Mouse (Mus musculus) liver, embryonic 14.5 days (tissue): ENCODE measurements around the gene Eml2. TPM values are rescaled to one million over a fixed set of nuclear protein-coding genes. Genes with fewer than 3 reads are reported as not detected.

ENCODE experiments used
- ATAC-seq: fragments of 200-750 bp; cut with Nextera tagmentation; 2 replicates; pipeline ENCODE4 v1.8.0; 2017; ENCODE audit warnings: moderate number of reproducible peaks, mild to moderate bottlenecking, moderate library complexity; ENCODE audit not compliant: insufficient read depth
- DNase-seq, 3 experiments: peaks; one replicate each; pipeline ENCODE4 v3.0.0-alpha.2; 2012 to 2013; ENCODE audit warnings: low read depth in 3 of 3, low spot score in 3 of 3
- H3K27ac ChIP-seq: fragments of 300-500 bp; sonication (generic); 2 replicates; pipeline ENCODE4 v1.5.1; 2014; ENCODE audit warnings: moderate library complexity, mild to moderate bottlenecking, control low read depth, inconsistent platforms
- H3K27me3 ChIP-seq: fragments of 300-500 bp; sonication (generic); 2 replicates; pipeline ENCODE4 v1.6.1; 2014; ENCODE audit warnings: mild to moderate bottlenecking, low read length, moderate library complexity; ENCODE audit not compliant: control insufficient read depth, insufficient read depth
- H3K36me3 ChIP-seq: fragments of 300-500 bp; sonication (generic); replicated peaks from 2 replicates; pipeline ENCODE4 v1.6.1; 2014; ENCODE audit warnings: low read depth; ENCODE audit not compliant: control insufficient read depth, insufficient read depth
- H3K4me1 ChIP-seq, 2 experiments: fragments of 200-500 bp in 1 of 2; fragments of 300-500 bp in 1 of 2; sonication (generic) in 1 of 2; replicated peaks; 2 replicates each; pipeline ENCODE4 v1.6.1; 2012 to 2014; ENCODE audit warnings: antibody characterized with exemption in 1 of 2, inconsistent platforms in 1 of 2, low read length in 1 of 2; ENCODE audit not compliant: control insufficient read depth in 2 of 2, insufficient read depth in 2 of 2
- H3K4me2 ChIP-seq: fragments of 300-500 bp; sonication (generic); 2 replicates; pipeline ENCODE4 v1.6.1; 2014; ENCODE audit warnings: low read depth, mild to moderate bottlenecking, control low read depth, moderate library complexity
- H3K4me3 ChIP-seq, 2 experiments: fragments of 200-500 bp in 1 of 2; fragments of 300-500 bp in 1 of 2; sonication (generic) in 1 of 2; 2 replicates each; pipeline ENCODE4 v1.5.1; 2012 to 2014; ENCODE audit warnings: low read depth in 2 of 2, low read length in 2 of 2, mild to moderate bottlenecking in 2 of 2, control low read depth in 1 of 2, inconsistent platforms in 1 of 2, moderate library complexity in 1 of 2; ENCODE audit not compliant: insufficient read depth in 1 of 2
- H3K9ac ChIP-seq: fragments of 300-500 bp; sonication (generic); replicated peaks from 2 replicates; pipeline ENCODE4 v1.6.1; 2014; ENCODE audit warnings: mild to moderate bottlenecking, control low read depth, moderate library complexity
- H3K9me3 ChIP-seq: fragments of 300-500 bp; sonication (generic); 2 replicates; pipeline ENCODE4 v1.6.1; 2016; ENCODE audit warnings: low read length, mixed read lengths; ENCODE audit not compliant: control insufficient read depth
- CTCF ChIP-seq: IDR thresholded peaks from 2 replicates; pipeline ENCODE4 v1.5.1; 2016; ENCODE audit warnings: antibody characterized with exemption, low read depth, control low read depth
- EP300 ChIP-seq: IDR thresholded peaks from 2 replicates; pipeline ENCODE4 v1.6.1; 2016; ENCODE audit warnings: antibody characterized with exemption, low read depth
- WGBS: fragments of 180-500 bp; shearing (Covaris S2); extraction: QIAGEN DNeasy Blood & Tissue Kit; methylation state at CpG from one replicate; pipeline ENCODE4 v1.1.7; 2014; ENCODE audit not compliant: insufficient replicate concordance; 5-methylcytosine and 5-hydroxymethylcytosine counted together
- microRNA counts: library from miRNA; unstranded; fragments of <30 nt; microRNA quantifications from one replicate; lab custom pipeline; 2016
- microRNA-seq: library from miRNA; unstranded; fragments of <30 nt; microRNA quantifications from one replicate; pipeline ENCODE4, GENCODE M21; 2016
- polyA plus RNA-seq, 2 experiments: library from polyadenylated mRNA; depleted of rRNA in 1 of 2; stranded (reverse) in 1 of 2; unstranded in 1 of 2; fragments of >200 nt; fragmentation: Nextera tagmentation in 1 of 2; extraction: Ambion mirVana in 1 of 2; gene quantifications; 2 replicates each; pipeline versions ENCODE4 v1.2.1 to v1.2.3; 2012 to 2014

Eml2 gene
- polyA plus RNA-seq, 2 experiments: 0.98 to 7.3 TPM

DNA sequence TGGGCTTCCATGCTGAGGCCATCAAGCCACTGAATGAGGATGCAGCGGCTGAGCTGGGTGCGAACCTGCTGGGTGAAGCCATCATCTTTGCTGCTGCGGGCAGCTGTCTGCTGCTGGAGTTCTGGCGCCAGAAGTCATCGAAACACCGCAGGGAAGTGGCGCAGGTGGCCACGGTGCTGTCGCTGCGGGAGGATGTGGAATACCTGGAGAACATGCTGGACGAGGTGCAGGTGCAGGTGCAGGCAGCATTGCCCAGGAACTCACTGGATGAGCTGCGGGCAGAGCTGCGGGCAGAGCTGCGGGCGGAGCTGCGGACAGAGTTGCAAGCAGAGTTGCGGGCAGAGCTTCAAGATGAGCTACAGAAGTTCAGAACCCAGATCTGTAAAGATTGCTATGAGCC is 79.2 kb downstream of the Eml2 start:
- Histone ChIP-seq H3K9ac (no peak overlapping the region), H3K9me3 (no peaks in the 10 kb centered on the region), H3K27me3 (no peaks in the 10 kb centered on the region), H3K27ac (no peak overlapping the region), H3K4me2 (no peak overlapping the region), H3K4me1 (peaks cover 13 to 16% of the 10 kb centered on the region in 2 experiments), H3K4me3 (no peak overlapping the region), H3K36me3 (peaks cover 19% of the 10 kb centered on the region)
- no peak for DNase-seq
- no peak for ATAC-seq
- TF ChIP-seq CTCF (no peak), EP300 (no peak)
- 89% methylated on average over 17 of the region's 17 CpGs for WGBS

MicroRNAs encoded within 50 kb of the gene (microRNA counts, 519-probe panel; counts per million panel counts)
- microRNA mmu-miR-330 (lab: Ali Mortazavi, UCI): 69.9 counts per million

Small RNA genes lying within 50 kb of the gene (microRNA-seq; reads per million reads assigned to microRNA genes)
- 240 reads per million, percentile 58 among the genes with 10 or more reads in this experiment for gene Mir330

Other genes with a start within 250 kb of the Eml2 start
- not detected in 2 replicates for gene Nanos2, start 189.0 kb upstream of the Eml2 start, polyA plus RNA-seq (2012; rRNA removed)
- gene Nanos2, start 189.0 kb upstream of the Eml2 start, polyA plus RNA-seq (2014; fragmentation: Nextera tagmentation; extraction: Ambion mirVana): not detected in 2 replicates
- 0.20 and 0.21 TPM in 2 replicates for gene Mypop, start 185.2 kb upstream of the Eml2 start, polyA plus RNA-seq (2012; rRNA removed)
- gene Mypop, start 185.2 kb upstream of the Eml2 start, polyA plus RNA-seq (2014; fragmentation: Nextera tagmentation; extraction: Ambion mirVana): 0.30 and 0.34 TPM in 2 replicates
- gene Irf2bp1, start 172.4 kb upstream of the Eml2 start, polyA plus RNA-seq (2012; rRNA removed): 6.8 and 8.3 TPM in 2 replicates
- 6.8 and 7.9 TPM in 2 replicates for gene Irf2bp1, start 172.4 kb upstream of the Eml2 start, polyA plus RNA-seq (2014; fragmentation: Nextera tagmentation; extraction: Ambion mirVana)
- gene Foxa3, start 152.9 kb upstream of the Eml2 start, polyA plus RNA-seq (2012; rRNA removed): 12.2 and 13.9 TPM in 2 replicates
- 25.7 and 26.5 TPM in 2 replicates for gene Foxa3, start 152.9 kb upstream of the Eml2 start, polyA plus RNA-seq (2014; fragmentation: Nextera tagmentation; extraction: Ambion mirVana)
- gene Sympk, start 152.0 kb upstream of the Eml2 start, polyA plus RNA-seq (2012; rRNA removed): 27.3 and 29.1 TPM in 2 replicates
- gene Sympk, start 152.0 kb upstream of the Eml2 start, polyA plus RNA-seq (2014; fragmentation: Nextera tagmentation; extraction: Ambion mirVana): 10.7 and 11.8 TPM in 2 replicates
- gene Rsph6a, start 121.7 kb upstream of the Eml2 start, polyA plus RNA-seq (2012; rRNA removed): not detected in 2 replicates
- gene Rsph6a, start 121.7 kb upstream of the Eml2 start, polyA plus RNA-seq (2014; fragmentation: Nextera tagmentation; extraction: Ambion mirVana): not detected in 2 replicates
- 18.1 and 20.2 TPM in 2 replicates for gene Dmwd, start 100.2 kb upstream of the Eml2 start, polyA plus RNA-seq (2012; rRNA removed)
- gene Dmwd, start 100.2 kb upstream of the Eml2 start, polyA plus RNA-seq (2014; fragmentation: Nextera tagmentation; extraction: Ambion mirVana): 3.5 and 3.7 TPM in 2 replicates
- 17.9 and 20.7 TPM in 2 replicates for gene Dmpk, start 92.6 kb upstream of the Eml2 start, polyA plus RNA-seq (2012; rRNA removed)
- gene Dmpk, start 92.6 kb upstream of the Eml2 start, polyA plus RNA-seq (2014; fragmentation: Nextera tagmentation; extraction: Ambion mirVana): 8.3 and 10.6 TPM in 2 replicates
- gene Six5, start 81.8 kb upstream of the Eml2 start, polyA plus RNA-seq (2012; rRNA removed): 3.3 and 4.3 TPM in 2 replicates
- gene Six5, start 81.8 kb upstream of the Eml2 start, polyA plus RNA-seq (2014; fragmentation: Nextera tagmentation; extraction: Ambion mirVana): 0.60 and 1.3 TPM in 2 replicates
- 0.14 and 0.25 TPM in 2 replicates for gene Gm4969, start 58.1 kb upstream of the Eml2 start, polyA plus RNA-seq (2012; rRNA removed)
- 0.16 and 0.22 TPM in 2 replicates for gene Gm4969, start 58.1 kb upstream of the Eml2 start, polyA plus RNA-seq (2014; fragmentation: Nextera tagmentation; extraction: Ambion mirVana)
- gene Fbxo46, start 56.6 kb upstream of the Eml2 start, polyA plus RNA-seq (2012; rRNA removed): 2.0 and 2.6 TPM in 2 replicates
- gene Fbxo46, start 56.6 kb upstream of the Eml2 start, polyA plus RNA-seq (2014; fragmentation: Nextera tagmentation; extraction: Ambion mirVana): 2.6 and 3.0 TPM in 2 replicates
- 2.2 and 2.3 TPM in 2 replicates for gene Qpctl, start 27.1 kb upstream of the Eml2 start, polyA plus RNA-seq (2012; rRNA removed)
- gene Qpctl, start 27.1 kb upstream of the Eml2 start, polyA plus RNA-seq (2014; fragmentation: Nextera tagmentation; extraction: Ambion mirVana): 2.3 and 3.0 TPM in 2 replicates
- 40.7 and 67.5 TPM in 2 replicates for gene Snrpd2, start 26.7 kb upstream of the Eml2 start, polyA plus RNA-seq (2012; rRNA removed)
- gene Snrpd2, start 26.7 kb upstream of the Eml2 start, polyA plus RNA-seq (2014; fragmentation: Nextera tagmentation; extraction: Ambion mirVana): 75.3 and 76.0 TPM in 2 replicates
- 0.05 and 0.16 TPM in 2 replicates for gene Gipr, start 10.3 kb upstream of the Eml2 start, polyA plus RNA-seq (2012; rRNA removed)
- 0.10 TPM in 1 of 2 replicates, not detected in the other for gene Gipr, start 10.3 kb upstream of the Eml2 start, polyA plus RNA-seq (2014; fragmentation: Nextera tagmentation; extraction: Ambion mirVana)
- 0.35 and 0.53 TPM in 2 replicates for gene Gpr4, start 36.1 kb downstream of the Eml2 start, polyA plus RNA-seq (2012; rRNA removed)
- 0.10 and 0.23 TPM in 2 replicates for gene Gpr4, start 36.1 kb downstream of the Eml2 start, polyA plus RNA-seq (2014; fragmentation: Nextera tagmentation; extraction: Ambion mirVana)
- 8.3 and 9.1 TPM in 2 replicates for gene Opa3, start 51.9 kb downstream of the Eml2 start, polyA plus RNA-seq (2012; rRNA removed)
- 12.8 and 14.6 TPM in 2 replicates for gene Opa3, start 51.9 kb downstream of the Eml2 start, polyA plus RNA-seq (2014; fragmentation: Nextera tagmentation; extraction: Ambion mirVana)
- gene Vasp, start 95.4 kb downstream of the Eml2 start, polyA plus RNA-seq (2012; rRNA removed): 35.3 and 39.9 TPM in 2 replicates
- gene Vasp, start 95.4 kb downstream of the Eml2 start, polyA plus RNA-seq (2014; fragmentation: Nextera tagmentation; extraction: Ambion mirVana): 25.5 and 31.0 TPM in 2 replicates
- 0.04 TPM in 1 of 2 replicates, not detected in the other for gene Ppm1n, start 103.6 kb downstream of the Eml2 start, polyA plus RNA-seq (2012; rRNA removed)
- gene Ppm1n, start 103.6 kb downstream of the Eml2 start, polyA plus RNA-seq (2014; fragmentation: Nextera tagmentation; extraction: Ambion mirVana): not detected in 2 replicates
- gene Rtn2, start 106.2 kb downstream of the Eml2 start, polyA plus RNA-seq (2012; rRNA removed): 2.9 and 4.1 TPM in 2 replicates
- gene Rtn2, start 106.2 kb downstream of the Eml2 start, polyA plus RNA-seq (2014; fragmentation: Nextera tagmentation; extraction: Ambion mirVana): 2.6 and 3.0 TPM in 2 replicates
- 0.03 and 0.04 TPM in 2 replicates for gene Fosb, start 133.6 kb downstream of the Eml2 start, polyA plus RNA-seq (2012; rRNA removed)
- not detected in 2 replicates for gene Fosb, start 133.6 kb downstream of the Eml2 start, polyA plus RNA-seq (2014; fragmentation: Nextera tagmentation; extraction: Ambion mirVana)
- gene Ercc1, start 168.4 kb downstream of the Eml2 start, polyA plus RNA-seq (2012; rRNA removed): 8.5 and 9.8 TPM in 2 replicates
- 15.7 and 19.2 TPM in 2 replicates for gene Ercc1, start 168.4 kb downstream of the Eml2 start, polyA plus RNA-seq (2014; fragmentation: Nextera tagmentation; extraction: Ambion mirVana)
- 4.5 and 6.7 TPM in 2 replicates for gene Cd3eap, start 183.1 kb downstream of the Eml2 start, polyA plus RNA-seq (2012; rRNA removed)
- 7.2 and 7.8 TPM in 2 replicates for gene Cd3eap, start 183.1 kb downstream of the Eml2 start, polyA plus RNA-seq (2014; fragmentation: Nextera tagmentation; extraction: Ambion mirVana)
- gene Ppp1r13l, start 183.3 kb downstream of the Eml2 start, polyA plus RNA-seq (2012; rRNA removed): 2.3 TPM in 2 replicates
- 0.65 and 1.0 TPM in 2 replicates for gene Ppp1r13l, start 183.3 kb downstream of the Eml2 start, polyA plus RNA-seq (2014; fragmentation: Nextera tagmentation; extraction: Ambion mirVana)
- gene Ercc2, start 205.6 kb downstream of the Eml2 start, polyA plus RNA-seq (2012; rRNA removed): 11.7 and 12.3 TPM in 2 replicates
- 4.6 and 5.5 TPM in 2 replicates for gene Ercc2, start 205.6 kb downstream of the Eml2 start, polyA plus RNA-seq (2014; fragmentation: Nextera tagmentation; extraction: Ambion mirVana)
- 0.18 and 0.21 TPM in 2 replicates for gene Klc3, start 227.7 kb downstream of the Eml2 start, polyA plus RNA-seq (2012; rRNA removed)
- gene Klc3, start 227.7 kb downstream of the Eml2 start, polyA plus RNA-seq (2014; fragmentation: Nextera tagmentation; extraction: Ambion mirVana): 0.13 and 0.58 TPM in 2 replicates
- 0.12 and 0.14 TPM in 2 replicates for gene Ckm, start 228.4 kb downstream of the Eml2 start, polyA plus RNA-seq (2012; rRNA removed)
- 0.11 and 0.19 TPM in 2 replicates for gene Ckm, start 228.4 kb downstream of the Eml2 start, polyA plus RNA-seq (2014; fragmentation: Nextera tagmentation; extraction: Ambion mirVana)